Mouse (Mus musculus): Measurements from ENCODE around the gene Ubqln1. TPM values are rescaled to one million over a fixed set of nuclear protein-coding genes. Genes with fewer than 3 reads are reported as not detected.
A peak's percentile ranks its signal among the peaks of the same experiment; 100 is the strongest.

The Ubqln1 gene
- polyA plus RNA-seq, 1 experiment from 2014 or later: 44.2 TPM

DNA sequence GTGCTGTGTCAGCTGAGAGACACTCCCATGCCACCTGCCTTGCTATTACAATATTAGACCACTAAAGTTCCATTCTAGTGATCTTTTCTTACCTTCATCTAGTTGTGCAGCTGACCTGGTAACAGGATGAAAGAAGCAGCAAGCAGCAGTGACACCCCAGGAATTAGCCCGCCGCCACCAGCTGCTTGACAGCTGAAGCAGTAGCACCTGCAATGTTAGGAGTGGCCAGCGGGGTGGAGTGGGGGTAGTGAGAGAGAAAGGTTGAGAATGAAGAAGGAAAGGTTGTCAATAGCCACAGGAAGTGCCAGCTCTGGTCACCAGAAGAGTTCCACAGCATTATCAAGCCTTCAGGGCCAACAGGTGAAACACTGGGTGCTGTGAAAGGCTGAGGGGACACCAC is 83.8 kb downstream of the Ubqln1 start:
- Histone ChIP-seq H3K9me3 (ENCODE audit: low read length) (no peaks in the 10 kb centered on the region), H3K9ac (replicated peaks) (no peak overlapping the region), H3K27me3 (ENCODE audit: insufficient read depth, low read length) (no peaks in the 10 kb centered on the region), H3K4me3 (ENCODE audit: low read depth, low read length) (no peak overlapping the region), H3K4me1 (ENCODE audit: insufficient read depth) (peaks cover 9% of the 10 kb centered on the region), H3K36me3 (replicated peaks; ENCODE audit: insufficient read depth, low read length) (no peaks in the 10 kb centered on the region), H3K4me2 (ENCODE audit: low read depth, low read length) (no peak overlapping the region), H3K27ac (ENCODE audit: low read depth) (no peak overlapping the region)
- no peak for DNase-seq
- ATAC-seq: no peak
- 0 out of 2 replicates have a peak, but pooled peaks have one; percentile 16 for TF ChIP-seq CTCF (IDR thresholded peaks at IDR 0.05; ENCODE audit: low read depth)
- no peak for TF ChIP-seq EP300 (IDR thresholded peaks at IDR 0.05; ENCODE audit: low read depth)
- WGBS (ENCODE audit: insufficient replicate concordance): 75% methylated on average over 3 of the region's 3 CpGs

DNA sequence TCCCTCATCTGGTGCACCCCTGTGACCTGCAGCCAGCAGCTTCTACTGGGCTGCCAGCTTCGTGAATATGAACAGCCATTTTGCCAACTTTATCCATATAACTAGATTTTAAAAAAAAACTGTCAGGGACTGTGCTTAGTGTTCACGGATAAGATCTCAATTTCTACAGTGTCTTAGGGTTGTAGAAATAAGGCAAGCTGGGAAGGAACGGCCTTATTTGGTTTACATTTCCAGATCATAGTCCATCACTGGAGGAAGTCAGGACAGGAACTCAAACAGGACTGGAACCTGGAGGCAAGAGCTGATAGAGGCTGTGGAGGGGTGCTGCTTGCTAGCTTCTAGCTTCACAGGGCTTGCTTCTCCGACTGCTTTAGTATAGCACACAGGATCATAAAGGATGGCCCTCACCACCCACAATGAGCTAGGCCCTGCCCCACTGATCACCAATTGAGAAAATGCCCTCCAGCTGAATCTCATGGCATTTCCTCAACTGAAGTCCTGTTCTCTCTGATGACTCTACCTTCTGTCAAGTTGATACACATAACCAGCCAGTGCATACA is 85.7 kb downstream of the Ubqln1 start:
- Histone ChIP-seq H3K36me3 (replicated peaks; ENCODE audit: insufficient read depth, low read length) (peaks cover 5% of the 10 kb centered on the region; the same call in 1 of the 2 replicates), H3K4me1 (ENCODE audit: insufficient read depth) (peaks cover 11% of the 10 kb centered on the region), H3K9ac (replicated peaks) (peak overlapping the region; percentile 99), H3K4me2 (ENCODE audit: low read depth, low read length) (peak overlapping the region; percentile 74), H3K27ac (ENCODE audit: low read depth) (peak overlapping the region; percentile 99), H3K27me3 (ENCODE audit: insufficient read depth, low read length) (no peaks in the 10 kb centered on the region), H3K9me3 (ENCODE audit: low read length) (no peaks in the 10 kb centered on the region), H3K4me3 (ENCODE audit: low read depth, low read length) (peak overlapping the region; percentile 96)
- ATAC-seq: no peak
- no peak for DNase-seq
- TF ChIP-seq CTCF (IDR thresholded peaks at IDR 0.05; ENCODE audit: low read depth) (0 out of 2 replicates have a peak, but pooled peaks have one; percentile 4), EP300 (IDR thresholded peaks at IDR 0.05; ENCODE audit: low read depth) (no peak)
- 19% methylated on average over 4 of the region's 4 CpGs for WGBS (ENCODE audit: insufficient replicate concordance)

DNA sequence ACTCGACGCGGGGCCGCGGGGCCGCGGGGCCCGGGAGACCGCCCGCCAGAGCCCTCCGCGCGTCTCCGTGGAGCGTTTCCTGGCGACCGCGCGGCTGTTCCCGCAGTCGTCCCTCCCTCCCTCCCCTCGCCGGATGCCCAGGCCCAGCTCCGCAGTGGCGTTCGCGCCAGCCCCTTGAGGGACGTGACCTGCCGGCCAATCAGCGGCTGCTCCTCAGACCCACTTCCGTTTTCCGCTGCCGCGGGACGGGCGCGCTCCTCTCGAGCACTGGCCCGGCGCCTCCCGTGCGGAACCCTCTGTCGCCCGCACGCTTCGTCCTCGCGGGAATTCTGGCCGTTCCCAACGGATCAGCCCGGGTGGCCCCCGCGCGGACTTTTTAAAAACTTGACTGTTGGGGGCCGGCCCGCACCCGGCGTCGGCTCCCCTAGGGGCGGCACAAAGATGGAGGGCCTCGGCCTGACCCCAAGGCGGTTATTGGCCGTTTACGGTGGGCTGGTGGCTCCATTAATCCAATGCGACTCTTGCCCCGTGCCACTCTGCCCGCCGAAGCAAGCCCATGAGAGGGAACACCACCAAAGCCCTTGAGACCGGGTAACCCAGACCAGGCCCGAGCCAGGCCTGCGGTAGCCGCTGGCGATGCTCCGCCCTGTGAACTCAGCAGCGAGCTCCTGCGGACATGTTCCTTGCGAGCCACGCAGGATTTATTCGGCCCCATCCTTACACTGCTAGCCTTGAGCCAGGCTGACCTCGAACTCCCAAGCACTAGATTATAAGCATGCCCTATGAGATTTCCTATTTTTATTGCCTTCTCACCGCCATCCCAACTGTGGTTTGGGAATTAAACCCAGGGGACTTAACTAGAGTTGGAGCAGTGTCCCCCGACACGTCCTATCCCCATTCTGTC is 86.4 kb downstream of the Ubqln1 start:
- ATAC-seq (peak; percentile 93), DNase-seq (peak; percentile 96)
- Histone ChIP-seq H3K4me1 (ENCODE audit: insufficient read depth) (peaks cover 17% of the 10 kb centered on the region), H3K4me3 (ENCODE audit: low read depth, low read length) (peak overlapping the region; percentile 96), H3K4me2 (ENCODE audit: low read depth, low read length) (peak overlapping the region; percentile 74), H3K27me3 (ENCODE audit: insufficient read depth, low read length) (no peaks in the 10 kb centered on the region), H3K36me3 (replicated peaks; ENCODE audit: insufficient read depth, low read length) (peaks cover 5% of the 10 kb centered on the region; the same call in 1 of the 2 replicates), H3K27ac (ENCODE audit: low read depth) (peak overlapping the region; percentile 99), H3K9ac (replicated peaks) (peak overlapping the region; percentile 99), H3K9me3 (ENCODE audit: low read length) (no peaks in the 10 kb centered on the region)
- TF ChIP-seq CTCF (IDR thresholded peaks at IDR 0.05; ENCODE audit: low read depth) (no peak), EP300 (IDR thresholded peaks at IDR 0.05; ENCODE audit: low read depth) (no peak; the same call in 1 of the 2 replicates)
- 2% methylated on average over 73 of the region's 83 CpGs for WGBS (ENCODE audit: insufficient replicate concordance)

DNA sequence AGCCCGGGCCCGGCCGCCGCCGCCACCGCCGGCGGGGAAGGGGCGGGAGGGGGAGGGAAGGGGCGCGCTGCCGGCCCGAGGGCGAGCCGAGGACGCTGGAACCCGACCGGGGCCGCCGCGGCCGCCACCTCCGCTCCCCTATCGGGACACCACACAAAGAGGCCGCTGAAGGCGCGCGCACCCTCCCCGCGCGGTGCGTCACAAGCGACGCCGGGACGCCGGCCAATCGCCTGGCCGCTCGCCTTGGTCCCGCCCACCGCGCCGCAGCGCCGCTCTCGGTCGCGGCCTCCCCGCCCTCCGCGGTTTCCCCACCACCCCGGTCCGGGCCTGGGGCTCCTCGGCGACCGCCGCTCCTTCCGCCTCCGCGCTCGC is 87.1 kb downstream of the Ubqln1 start, which contains the start of gene Hnrnpa0:
TSS of gene Hnrnpa0 (minus strand) at position 161 of the 372 bp plus-strand sequence.
- H3K4me3 ChIP-seq (ENCODE audit: low read depth, low read length): peak within 1 kb of the TSS; percentile 96
- TF ChIP-seq EP300 (IDR thresholded peaks at IDR 0.05; ENCODE audit: low read depth) (no peak), CTCF (IDR thresholded peaks at IDR 0.05; ENCODE audit: low read depth) (no peak)
- DNase-seq: peak; percentile 97
- H3K4me2 ChIP-seq (ENCODE audit: low read depth, low read length): peak within 1 kb of the TSS; percentile 74
- ATAC-seq: peak; percentile 87
- peaks cover 21% of the 10 kb centered on the region for H3K4me1 ChIP-seq (ENCODE audit: insufficient read depth)
- peak within 1 kb of the TSS; percentile 99 for H3K27ac ChIP-seq (ENCODE audit: low read depth)
- no peaks in the 10 kb centered on the region for H3K27me3 ChIP-seq (ENCODE audit: insufficient read depth, low read length)
- H3K9me3 ChIP-seq (ENCODE audit: low read length): no peaks in the 10 kb centered on the region
- H3K36me3 ChIP-seq (replicated peaks; ENCODE audit: insufficient read depth, low read length): peaks cover 5% of the 10 kb centered on the region; the same call in 1 of the 2 replicates
- H3K9ac ChIP-seq (replicated peaks): peak within 1 kb of the TSS; percentile 99
- 5% methylated on average over 25 of the region's 62 CpGs for WGBS (ENCODE audit: insufficient replicate concordance)

DNA sequence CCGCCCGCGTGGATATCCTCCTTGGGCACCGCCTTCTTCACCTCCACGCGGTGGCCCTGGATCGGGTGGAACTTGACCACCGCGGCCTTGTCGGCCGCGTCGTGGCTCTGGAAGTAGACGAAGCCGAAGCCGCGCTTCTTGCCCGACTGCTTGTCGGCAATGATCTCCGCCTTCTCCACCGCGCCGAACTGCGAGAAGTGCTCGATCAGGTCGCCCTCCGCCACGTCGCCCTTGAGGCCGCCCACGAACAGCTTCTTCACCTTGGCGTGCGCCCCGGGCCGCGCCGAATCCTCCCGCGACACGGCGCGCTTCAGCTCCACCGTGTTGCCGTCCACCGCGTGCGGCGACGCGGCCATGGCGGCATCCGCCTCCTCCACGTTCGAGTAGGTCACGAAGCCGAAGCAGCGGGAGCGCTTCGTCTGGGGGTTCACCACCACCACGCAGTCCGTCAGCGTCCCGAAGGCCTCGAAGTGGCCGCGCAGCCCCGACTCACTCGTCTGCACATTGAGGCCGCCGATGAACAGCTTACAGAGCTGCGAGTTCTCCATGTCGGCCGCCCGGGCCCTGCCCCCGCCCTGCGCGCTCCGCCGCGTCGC is 87.6 kb downstream of the Ubqln1 start:
- Histone ChIP-seq H3K36me3 (replicated peaks; ENCODE audit: insufficient read depth, low read length) (peaks cover 5% of the 10 kb centered on the region; the same call in 1 of the 2 replicates), H3K9me3 (ENCODE audit: low read length) (no peaks in the 10 kb centered on the region), H3K4me3 (ENCODE audit: low read depth, low read length) (peak overlapping the region; percentile 96), H3K27ac (ENCODE audit: low read depth) (peak overlapping the region; percentile 99), H3K27me3 (ENCODE audit: insufficient read depth, low read length) (no peaks in the 10 kb centered on the region), H3K4me1 (ENCODE audit: insufficient read depth) (peaks cover 21% of the 10 kb centered on the region), H3K9ac (replicated peaks) (peak overlapping the region; percentile 99), H3K4me2 (ENCODE audit: low read depth, low read length) (peak overlapping the region; percentile 74)
- ATAC-seq (peak; percentile 18), DNase-seq (peak; percentile 74)
- 0% methylated on average over 70 of the region's 81 CpGs for WGBS (ENCODE audit: insufficient replicate concordance)
- TF ChIP-seq EP300 (IDR thresholded peaks at IDR 0.05; ENCODE audit: low read depth) (no peak), CTCF (IDR thresholded peaks at IDR 0.05; ENCODE audit: low read depth) (no peak)

Data from liver, postnatal 0 days (tissue).